Mouse (Mus musculus): Measurements from ENCODE around the gene Clcnkb.

DNA sequence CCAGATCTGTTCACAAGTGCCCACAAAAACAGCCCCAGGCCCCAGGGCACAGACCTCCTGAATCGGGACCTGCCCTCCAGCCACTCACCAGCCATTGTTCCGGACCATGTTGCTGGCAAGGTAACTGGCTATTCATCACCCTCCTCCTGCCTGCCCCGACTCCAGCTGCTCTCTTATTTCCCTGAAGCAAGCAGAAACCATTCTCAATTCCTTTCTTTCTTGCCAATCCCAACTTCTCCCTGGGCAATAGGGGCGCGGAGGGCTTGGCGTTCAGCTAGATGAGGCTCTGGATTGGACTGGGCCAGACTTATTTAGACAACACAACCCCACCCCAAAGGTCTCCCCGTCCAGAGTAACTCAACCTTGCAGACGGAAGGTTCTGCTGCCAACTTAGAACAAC lies 36.1 kb downstream of the Clcnkb start:
- no peak for TF ChIP-seq GATA1 (IDR thresholded peaks at IDR 0.05; ENCODE audit: borderline replicate concordance, low read length)
- no peak for TF ChIP-seq FLI1 (IDR thresholded peaks at IDR 0.05; ENCODE audit: low read length)
